Comparison of ENCODE assay signal across 9 mouse cellular contexts in the genomic region with DNA sequence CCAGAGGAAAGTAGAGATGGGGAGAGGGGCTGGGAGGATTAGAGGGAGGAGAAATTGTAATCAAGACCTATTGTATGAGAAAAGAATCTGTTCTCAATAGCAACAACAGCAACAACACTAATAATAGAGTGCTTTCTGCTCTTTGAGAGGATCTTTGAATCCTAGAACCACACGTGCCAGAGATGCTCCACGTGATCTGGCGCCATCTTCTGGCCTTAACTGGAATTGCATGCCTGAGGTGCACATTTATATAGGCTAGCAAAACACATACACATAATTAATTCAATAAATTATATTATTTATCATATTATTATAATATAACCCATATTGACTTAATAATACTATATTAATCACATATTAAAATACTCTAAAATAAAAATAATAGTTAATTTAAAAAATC. TPM values are rescaled to one million over a fixed set of nuclear protein-coding genes. Genes with fewer than 3 reads are reported as not detected.
DNase-seq lines count a peak whose midpoint lies in the region; ATAC-seq lines count a peak whose summit lies in the region.
"Had no signal": no experiment of that assay in that cellular context is flagged by ENCODE, and none has a peak within 500 bp of the region (broad histone marks: within the 10 kb centered on the region; RNA-seq: fewer than 3 reads in every experiment).

No protein-coding gene starts in this region.

- peak; percentile 43 to 70 for DNase-seq in adrenal gland, adult (ENCODE audit: inconsistent age in 2 of 2, low spot score in 1 of 2)
- no peak for DNase-seq in adrenal gland, postnatal 4 days (ENCODE audit: low spot score in 2 of 2)
- DNase-seq in midbrain, embryonic 10.5 days (ENCODE audit: low spot score) = peak; percentile 33
- DNase-seq in limb, embryonic 11.5 days (ENCODE audit: low spot score) = peak; percentile 65
- peak; percentile 35 to 71 for DNase-seq in spleen, postnatal 10 days (ENCODE audit: low spot score in 2 of 2)
- DNase-seq in cerebellum, adult 11 months = no peak

- no peak for ATAC-seq in midbrain, embryonic 15.5 days (replicated peaks)
- ATAC-seq in common myeloid progenitor, adult 5-6 weeks (replicated peaks; ENCODE audit: low read depth, poor library complexity, severe bottlenecking) = peak; percentile 96
- ATAC-seq in limb, embryonic 11.5 days (ENCODE audit: insufficient number of reproducible peaks, low FRiP score, low TSS enrichment, low read depth) = no peak

- H3K27me3 ChIP-seq in midbrain, embryonic 10.5 days (ENCODE audit: low read depth, poor library complexity, severe bottlenecking) = no peaks in the 10 kb centered on the region
- no peaks in the 10 kb centered on the region for H3K27me3 ChIP-seq in midbrain, embryonic 15.5 days (replicated peaks)
- no peaks in the 10 kb centered on the region for H3K27me3 ChIP-seq in limb, embryonic 11.5 days (ENCODE audit: control insufficient read depth, insufficient read depth, low read length)
- H3K27me3 ChIP-seq: limb, embryonic 12.5 days had no signal

- no peaks in the 10 kb centered on the region for H3K4me1 ChIP-seq in midbrain, embryonic 10.5 days
- H3K4me1 ChIP-seq in midbrain, embryonic 15.5 days = no peaks in the 10 kb centered on the region
- H3K4me1 ChIP-seq in limb, embryonic 11.5 days (ENCODE audit: control insufficient read depth, insufficient read depth, low read length) = no peaks in the 10 kb centered on the region
- H3K4me1 ChIP-seq: limb, embryonic 12.5 days had no signal

- H3K9ac ChIP-seq in midbrain, embryonic 15.5 days = no peak overlapping the region
- no peak overlapping the region for H3K9ac ChIP-seq in limb, embryonic 11.5 days (ENCODE audit: low read length)
- H3K9ac ChIP-seq: limb, embryonic 12.5 days had no signal

- WGBS in midbrain, embryonic 10.5 days = 7% methylated on average over 3 of the region's 3 CpGs
- 7% methylated on average over 3 of the region's 3 CpGs for WGBS in midbrain, embryonic 15.5 days
- WGBS in limb, embryonic 11.5 days = 1% methylated on average over 3 of the region's 3 CpGs

- no peak overlapping the region for H3K27ac ChIP-seq in midbrain, embryonic 10.5 days (replicated peaks)
- H3K27ac ChIP-seq in midbrain, embryonic 15.5 days = no peak overlapping the region
- no peak overlapping the region for H3K27ac ChIP-seq in limb, embryonic 11.5 days (replicated peaks; ENCODE audit: low read depth, low read length)
- H3K27ac ChIP-seq: limb, embryonic 12.5 days had no signal

- H3K36me3 ChIP-seq in midbrain, embryonic 10.5 days = no peaks in the 10 kb centered on the region
- H3K36me3 ChIP-seq in midbrain, embryonic 15.5 days (replicated peaks) = no peaks in the 10 kb centered on the region
- no peaks in the 10 kb centered on the region for H3K36me3 ChIP-seq in limb, embryonic 11.5 days (ENCODE audit: control insufficient read depth, insufficient read depth, low read length)
- H3K36me3 ChIP-seq: limb, embryonic 12.5 days had no signal

- H3K4me3 ChIP-seq in midbrain, embryonic 10.5 days = no peak overlapping the region
- no peak overlapping the region for H3K4me3 ChIP-seq in midbrain, embryonic 15.5 days
- H3K4me3 ChIP-seq in limb, embryonic 11.5 days (ENCODE audit: low read depth, low read length) = no peak overlapping the region
- H3K4me3 ChIP-seq: limb, embryonic 12.5 days had no signal

- H3K4me2 ChIP-seq in midbrain, embryonic 15.5 days = no peak overlapping the region
- H3K4me2 ChIP-seq in limb, embryonic 11.5 days (ENCODE audit: low read depth, severe bottlenecking) = no peak overlapping the region
- H3K4me2 ChIP-seq: limb, embryonic 12.5 days had no signal

- H3K9me3 ChIP-seq in midbrain, embryonic 10.5 days (replicated peaks) = no peaks in the 10 kb centered on the region
- H3K9me3 ChIP-seq in midbrain, embryonic 15.5 days = no peaks in the 10 kb centered on the region
- no peaks in the 10 kb centered on the region for H3K9me3 ChIP-seq in limb, embryonic 11.5 days (ENCODE audit: control insufficient read depth, low read length)
- H3K9me3 ChIP-seq: limb, embryonic 12.5 days had no signal

RNA-seq across cellular contexts. Expression of gene Olfr655, which starts 1.6 kb away (rescaled TPM):
- total RNA-seq in adrenal gland, postnatal 4 days (2021) = not detected
- 0.10 TPM in 1 of 2 replicates, not detected in the other for polyA plus RNA-seq in midbrain, embryonic 10.5 days (2016; fragmentation: Nextera tagmentation; extraction: Ambion mirVana)
- polyA plus RNA-seq in midbrain, embryonic 15.5 days (2015; fragmentation: Nextera tagmentation; extraction: Ambion mirVana) = not detected in 2 replicates
- not detected in 2 replicates for total RNA-seq in common myeloid progenitor, adult 5-6 weeks (2017)
- not detected in 2 replicates for polyA plus RNA-seq in limb, embryonic 11.5 days (2014; fragmentation: Nextera tagmentation; extraction: Ambion mirVana)
- polyA plus RNA-seq: limb, embryonic 12.5 days had no signal

RNA-seq across cellular contexts. Expression of gene Olfr656, which starts 10.6 kb away (rescaled TPM):
- not detected for total RNA-seq in adrenal gland, postnatal 4 days (2021)
- not detected in 2 replicates for polyA plus RNA-seq in midbrain, embryonic 10.5 days (2016; fragmentation: Nextera tagmentation; extraction: Ambion mirVana)
- polyA plus RNA-seq in midbrain, embryonic 15.5 days (2015; fragmentation: Nextera tagmentation; extraction: Ambion mirVana) = not detected in 2 replicates
- total RNA-seq in common myeloid progenitor, adult 5-6 weeks (2017) = not detected in 2 replicates
- not detected in 2 replicates for polyA plus RNA-seq in limb, embryonic 11.5 days (2014; fragmentation: Nextera tagmentation; extraction: Ambion mirVana)
- polyA plus RNA-seq: limb, embryonic 12.5 days had no signal

RNA-seq across cellular contexts. Expression of gene Olfr654, which starts 16.3 kb away (rescaled TPM):
- total RNA-seq in adrenal gland, postnatal 4 days (2021) = not detected
- polyA plus RNA-seq in midbrain, embryonic 10.5 days (2016; fragmentation: Nextera tagmentation; extraction: Ambion mirVana) = not detected in 2 replicates
- not detected in 2 replicates for polyA plus RNA-seq in midbrain, embryonic 15.5 days (2015; fragmentation: Nextera tagmentation; extraction: Ambion mirVana)
- total RNA-seq in common myeloid progenitor, adult 5-6 weeks (2017) = not detected in 2 replicates
- not detected in 2 replicates for polyA plus RNA-seq in limb, embryonic 11.5 days (2014; fragmentation: Nextera tagmentation; extraction: Ambion mirVana)
- polyA plus RNA-seq: limb, embryonic 12.5 days had no signal

RNA-seq across cellular contexts. Expression of gene Olfr657, which starts 21.4 kb away (rescaled TPM):
- not detected for total RNA-seq in adrenal gland, postnatal 4 days (2021)
- not detected in 2 replicates for polyA plus RNA-seq in midbrain, embryonic 10.5 days (2016; fragmentation: Nextera tagmentation; extraction: Ambion mirVana)
- polyA plus RNA-seq in midbrain, embryonic 15.5 days (2015; fragmentation: Nextera tagmentation; extraction: Ambion mirVana) = not detected in 2 replicates
- total RNA-seq in common myeloid progenitor, adult 5-6 weeks (2017) = not detected in 2 replicates
- polyA plus RNA-seq in limb, embryonic 11.5 days (2014; fragmentation: Nextera tagmentation; extraction: Ambion mirVana) = not detected in 2 replicates
- polyA plus RNA-seq: limb, embryonic 12.5 days had no signal

RNA-seq across cellular contexts. Expression of gene Olfr653, which starts 26.1 kb away (rescaled TPM):
- total RNA-seq in adrenal gland, postnatal 4 days (2021) = not detected
- not detected in 2 replicates for polyA plus RNA-seq in midbrain, embryonic 10.5 days (2016; fragmentation: Nextera tagmentation; extraction: Ambion mirVana)
- not detected in 2 replicates for polyA plus RNA-seq in midbrain, embryonic 15.5 days (2015; fragmentation: Nextera tagmentation; extraction: Ambion mirVana)
- not detected in 2 replicates for total RNA-seq in common myeloid progenitor, adult 5-6 weeks (2017)
- polyA plus RNA-seq in limb, embryonic 11.5 days (2014; fragmentation: Nextera tagmentation; extraction: Ambion mirVana) = not detected in 2 replicates
- polyA plus RNA-seq: limb, embryonic 12.5 days had no signal

Comparison
In these comparisons a context has a peak if more than half of its experiments do, and no peak if none do; other contexts are left out.
1. DNase-seq: peak in adrenal gland, adult (2 of 2), midbrain, embryonic 10.5 days (single experiment), limb, embryonic 11.5 days (single experiment) and spleen, postnatal 10 days (2 of 2); none in adrenal gland, postnatal 4 days (0 of 2) and cerebellum, adult 11 months (single experiment).